Mouse (Mus musculus): ENCODE measurements around the gene Ccdc124. TPM values are rescaled to one million over a fixed set of nuclear protein-coding genes. Genes with fewer than 3 reads are reported as not detected.

The Ccdc124 gene
- total RNA-seq, 1 experiment = 82.3 TPM

GRCm38 (mm10) chr8:70878178-70878577, 4.4 kb upstream of the Ccdc124 start:
- in situ Hi-C loops (cut with MboI; ENCODE audit: low sequenced_read_pairs in 2 of 2, unreplicated experiment in 2 of 2) = no loop called here
- no peak overlapping the region for H3K9ac ChIP-seq (ENCODE audit: insufficient read depth, low read depth, low read length, poor library complexity, severe bottlenecking)
- no peaks in the 10 kb centered on the region for H3K36me3 ChIP-seq (ENCODE audit: control insufficient read depth, insufficient read depth, low read length, poor library complexity, severe bottlenecking)
- no peak for DNase-seq (ENCODE audit: low read depth, low spot score)
- H3K27ac ChIP-seq (ENCODE audit: insufficient read depth, low read depth, low read length, poor library complexity, severe bottlenecking) = no peak overlapping the region
- TF ChIP-seq HCFC1 (IDR thresholded peaks at IDR 0.05; ENCODE audit: borderline replicate concordance, insufficient read depth, low read length) = no peak
- TF ChIP-seq ZNF384 (IDR thresholded peaks at IDR 0.05; ENCODE audit: low read depth, low read length) = no peak
- no peak overlapping the region for H3K4me3 ChIP-seq (ENCODE audit: insufficient read depth in 1 of 2, low read depth in 1 of 2, low read length in 2 of 2, poor library complexity in 1 of 2, severe bottlenecking in 1 of 2)
- no peaks in the 10 kb centered on the region for H3K9me3 ChIP-seq (ENCODE audit: control insufficient read depth, insufficient read depth, low read depth, low read length)
- H3K4me1 ChIP-seq (ENCODE audit: control insufficient read depth in 2 of 2, insufficient read depth in 2 of 2, low read length in 2 of 2, poor library complexity in 1 of 2) = peaks cover 2 to 22% of the 10 kb centered on the region in 2 experiments; a peak in 3 of 4 replicates

GRCm38 (mm10) chr8:70876382-70876781, 2.6 kb upstream of the Ccdc124 start:
- Histone ChIP-seq H3K9ac (ENCODE audit: insufficient read depth, low read depth, low read length, poor library complexity, severe bottlenecking) (no peak overlapping the region), H3K36me3 (ENCODE audit: control insufficient read depth, insufficient read depth, low read length, poor library complexity, severe bottlenecking) (no peaks in the 10 kb centered on the region), H3K27ac (ENCODE audit: insufficient read depth, low read depth, low read length, poor library complexity, severe bottlenecking) (no peak overlapping the region), H3K9me3 (ENCODE audit: control insufficient read depth, insufficient read depth, low read depth, low read length) (no peaks in the 10 kb centered on the region), H3K4me1 (ENCODE audit: control insufficient read depth in 2 of 2, insufficient read depth in 2 of 2, low read length in 2 of 2, poor library complexity in 1 of 2) (peaks cover 2 to 28% of the 10 kb centered on the region in 2 experiments), H3K4me3 (ENCODE audit: insufficient read depth in 1 of 2, low read depth in 1 of 2, low read length in 2 of 2, poor library complexity in 1 of 2, severe bottlenecking in 1 of 2) (no peak overlapping the region)
- TF ChIP-seq ZNF384 (IDR thresholded peaks at IDR 0.05; ENCODE audit: low read depth, low read length) (no peak), MAFK (IDR thresholded peaks at IDR 0.05; ENCODE audit: insufficient read depth, low read depth, low read length) (no peak), ZC3H11A (IDR thresholded peaks at IDR 0.05; ENCODE audit: borderline replicate concordance, low read depth, low read length) (no peak), CHD2 (IDR thresholded peaks at IDR 0.05; ENCODE audit: low read depth, low read length) (no peak), HCFC1 (IDR thresholded peaks at IDR 0.05; ENCODE audit: borderline replicate concordance, insufficient read depth, low read length) (no peak)
- in situ Hi-C loops (cut with MboI; ENCODE audit: low sequenced_read_pairs in 2 of 2, unreplicated experiment in 2 of 2) = no loop called here
- DNase-seq (ENCODE audit: low read depth, low spot score) = no peak

- no peak for TF ChIP-seq CHD2 (IDR thresholded peaks at IDR 0.05; ENCODE audit: low read depth, low read length)
- TF ChIP-seq ZC3H11A (IDR thresholded peaks at IDR 0.05; ENCODE audit: borderline replicate concordance, low read depth, low read length) = no peak
- no peak for TF ChIP-seq MAFK (IDR thresholded peaks at IDR 0.05; ENCODE audit: insufficient read depth, low read depth, low read length)
- TF ChIP-seq ZNF384 (IDR thresholded peaks at IDR 0.05; ENCODE audit: low read depth, low read length) = no peak
- TF ChIP-seq HCFC1 (IDR thresholded peaks at IDR 0.05; ENCODE audit: borderline replicate concordance, insufficient read depth, low read length) = no peak
- in situ Hi-C loops (cut with MboI; ENCODE audit: low sequenced_read_pairs in 2 of 2, unreplicated experiment in 2 of 2) = no loop called here
- Histone ChIP-seq H3K27ac (ENCODE audit: insufficient read depth, low read depth, low read length, poor library complexity, severe bottlenecking) (no peak overlapping the region), H3K4me1 (ENCODE audit: control insufficient read depth in 2 of 2, insufficient read depth in 2 of 2, low read length in 2 of 2, poor library complexity in 1 of 2) (peaks cover 2 to 24% of the 10 kb centered on the region in 2 experiments; a peak in 3 of 4 replicates), H3K9ac (ENCODE audit: insufficient read depth, low read depth, low read length, poor library complexity, severe bottlenecking) (peak overlapping the region; percentile 40), H3K9me3 (ENCODE audit: control insufficient read depth, insufficient read depth, low read depth, low read length) (no peaks in the 10 kb centered on the region), H3K36me3 (ENCODE audit: control insufficient read depth, insufficient read depth, low read length, poor library complexity, severe bottlenecking) (no peaks in the 10 kb centered on the region), H3K4me3 (ENCODE audit: insufficient read depth in 1 of 2, low read depth in 1 of 2, low read length in 2 of 2, poor library complexity in 1 of 2, severe bottlenecking in 1 of 2) (peak overlapping the region in 1 of 2 experiments; percentile 26; a peak in 1 of 4 replicates)
- DNase-seq (ENCODE audit: low read depth, low spot score) = no peak
Observed at GRCm38 (mm10) chr8:70874441-70874840, 706 bp upstream of the Ccdc124 start.

GRCm38 (mm10) chr8:70872643-70873363, 932 bp downstream of the Ccdc124 start:
- no peak for DNase-seq (ENCODE audit: low read depth, low spot score)
- in situ Hi-C loops (cut with MboI; ENCODE audit: low sequenced_read_pairs in 2 of 2, unreplicated experiment in 2 of 2) = no loop called here
- TF ChIP-seq HCFC1 (IDR thresholded peaks at IDR 0.05; ENCODE audit: borderline replicate concordance, insufficient read depth, low read length) (no peak), CHD2 (IDR thresholded peaks at IDR 0.05; ENCODE audit: low read depth, low read length) (no peak), ZNF384 (IDR thresholded peaks at IDR 0.05; ENCODE audit: low read depth, low read length) (no peak), MAFK (IDR thresholded peaks at IDR 0.05; ENCODE audit: insufficient read depth, low read depth, low read length) (no peak), ZC3H11A (IDR thresholded peaks at IDR 0.05; ENCODE audit: borderline replicate concordance, low read depth, low read length) (no peak)
- Histone ChIP-seq H3K4me1 (ENCODE audit: control insufficient read depth in 2 of 2, insufficient read depth in 2 of 2, low read length in 2 of 2, poor library complexity in 1 of 2) (peaks cover 2 to 26% of the 10 kb centered on the region in 2 experiments; a peak in 3 of 4 replicates), H3K9ac (ENCODE audit: insufficient read depth, low read depth, low read length, poor library complexity, severe bottlenecking) (peak overlapping the region; percentile 83), H3K27ac (ENCODE audit: insufficient read depth, low read depth, low read length, poor library complexity, severe bottlenecking) (peak overlapping the region; percentile 68), H3K9me3 (ENCODE audit: control insufficient read depth, insufficient read depth, low read depth, low read length) (no peaks in the 10 kb centered on the region), H3K36me3 (ENCODE audit: control insufficient read depth, insufficient read depth, low read length, poor library complexity, severe bottlenecking) (peaks cover 4% of the 10 kb centered on the region; the same call in 1 of the 2 replicates), H3K4me3 (ENCODE audit: insufficient read depth in 1 of 2, low read depth in 1 of 2, low read length in 2 of 2, poor library complexity in 1 of 2, severe bottlenecking in 1 of 2) (peak overlapping the region; percentile 80 to 85)
